Mouse (Mus musculus) erythroblast, embryonic 14.5 days (primary cell): ENCODE measurements at regions not wholly inside any gene's neighbourhood (a gene's known extent, or its start where the extent isn't known, plus 50 kb on each side); places are given as distances from the start of the nearest gene placed in this dataset.

Experiments used
- GATA1 ChIP-seq: IDR thresholded peaks from 2 replicates; pipeline ENCODE4 v1.6.1; 2012; ENCODE audit warnings: low read length, inconsistent platforms, mixed read lengths
- TAL1 ChIP-seq: IDR thresholded peaks from 3 replicates; pipeline ENCODE4 v1.6.1; 2012; ENCODE audit warnings: low read length, inconsistent platforms, mixed read lengths

DNA sequence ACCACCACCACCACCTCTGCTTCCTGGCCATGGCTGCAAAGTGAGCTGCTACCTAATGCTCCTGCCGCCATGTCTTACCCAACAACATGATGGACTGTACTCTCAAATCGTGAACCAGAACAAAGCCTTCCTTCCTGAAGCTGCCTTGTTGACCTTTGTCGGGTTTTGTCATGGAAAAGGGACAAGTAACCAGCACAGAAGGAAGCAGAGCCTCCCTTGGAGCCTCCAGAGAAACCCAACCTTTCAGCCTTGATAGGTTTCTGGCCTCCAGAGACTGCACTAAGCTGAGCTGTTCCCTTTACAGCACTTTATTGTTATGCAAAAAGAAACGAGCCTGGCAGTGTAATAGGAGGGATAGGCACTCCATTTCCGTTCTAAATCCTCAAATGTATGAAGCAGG is 259.8 kb downstream of the Rybp start:
- TF ChIP-seq TAL1 (no peak), GATA1 (no peak)
